Mouse (Mus musculus): ENCODE measurements around the gene Pik3r1.

The Pik3r1 gene

DNA sequence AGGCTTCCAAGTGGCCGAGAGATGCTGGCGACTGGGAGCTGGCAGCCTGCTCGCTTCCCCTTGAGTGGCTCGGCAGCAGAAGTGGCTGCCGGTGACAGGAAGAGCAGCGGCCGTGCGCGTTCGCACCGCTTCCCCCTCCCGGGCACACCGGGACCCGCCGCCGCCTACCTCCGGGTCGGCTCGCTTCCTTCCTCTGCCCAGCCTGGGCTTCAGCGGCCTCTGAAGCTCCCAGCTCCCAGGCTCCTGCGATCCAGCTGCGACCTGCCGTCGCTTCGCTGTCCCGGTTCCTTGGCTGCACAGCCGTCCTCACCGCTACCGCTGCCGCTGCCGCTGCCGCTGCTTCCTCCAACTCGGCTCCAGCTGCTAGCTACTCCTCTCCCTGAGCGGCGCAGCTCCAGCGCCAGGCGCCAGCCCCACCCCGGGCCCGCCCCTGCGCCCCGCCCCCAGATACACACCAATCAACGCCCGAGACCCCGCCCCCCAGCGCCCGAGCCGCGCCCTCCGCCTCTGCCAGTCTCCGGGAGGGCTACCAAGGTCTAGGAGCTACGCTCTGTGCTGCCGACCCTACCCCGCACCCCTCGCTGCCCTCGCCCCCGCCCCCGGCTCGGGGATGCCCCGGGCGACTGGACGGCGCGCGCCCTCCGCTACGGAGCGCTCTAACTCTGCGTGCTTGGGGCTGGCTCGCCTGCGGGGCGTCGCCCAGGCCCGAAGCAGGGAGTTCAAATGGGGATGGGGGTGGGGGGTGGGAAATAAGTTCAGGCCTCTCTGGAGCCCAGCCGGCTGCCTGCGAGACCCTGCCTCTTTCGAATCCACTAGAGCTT is at the start of gene Pik3r1:
Gene Pik3r1, minus strand, starts transcription at position 409 of the 821 bp plus-strand sequence.
- peak; percentile 98 for DNase-seq (ENCODE audit: low spot score)

DNA sequence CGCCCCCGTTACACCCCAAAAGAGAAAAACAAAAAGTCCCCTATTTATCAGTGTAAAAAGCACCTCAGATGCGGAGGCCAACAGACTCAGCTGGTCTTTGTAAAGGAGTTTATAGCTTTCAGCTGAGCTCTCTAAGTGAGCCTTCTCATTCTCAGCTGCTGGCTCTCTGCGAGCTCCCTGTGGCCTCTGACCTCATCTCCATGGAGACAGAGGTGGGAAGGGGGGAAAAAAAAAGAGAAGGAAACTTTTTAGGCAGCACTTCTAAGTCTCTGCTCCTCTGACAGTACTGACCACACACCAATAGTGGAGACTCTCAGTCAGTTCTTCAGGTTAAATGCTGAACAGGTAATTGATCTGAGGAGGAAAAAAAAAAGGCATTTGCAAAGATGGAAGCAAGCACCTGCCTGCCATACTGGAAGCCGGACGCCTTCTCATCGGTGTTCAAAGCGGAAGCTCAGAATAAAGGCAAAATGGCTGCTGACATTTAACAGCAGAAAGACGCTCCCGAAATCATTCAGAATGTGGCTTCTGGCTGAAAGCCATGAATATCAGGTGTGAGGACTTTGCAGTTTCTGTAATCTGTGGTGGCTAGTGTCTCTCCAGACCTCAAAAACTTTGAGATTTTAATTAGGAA is 45.4 kb upstream of the Pik3r1 start:
- DNase-seq (ENCODE audit: low spot score): no peak

DNA sequence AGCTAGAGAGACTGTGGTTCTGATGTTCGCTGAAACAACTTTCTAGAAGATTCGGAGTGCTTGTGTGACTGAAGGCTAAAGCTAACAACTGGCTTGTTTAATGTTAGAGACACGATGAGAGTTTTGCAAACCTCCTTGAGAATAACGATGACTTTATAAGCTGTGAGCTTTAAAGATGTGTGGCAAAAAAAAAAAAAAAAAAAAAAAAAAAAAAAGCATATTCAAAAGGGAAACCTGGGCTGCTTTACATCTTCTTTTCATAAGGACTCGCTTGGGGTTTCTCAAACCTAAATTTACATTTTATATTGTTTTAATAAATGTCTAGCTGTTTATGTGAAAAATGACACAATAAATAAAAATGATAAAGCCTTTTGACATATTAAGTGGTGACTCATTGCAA is 44.3 kb upstream of the Pik3r1 start:
- DNase-seq (ENCODE audit: low spot score): no peak

DNA sequence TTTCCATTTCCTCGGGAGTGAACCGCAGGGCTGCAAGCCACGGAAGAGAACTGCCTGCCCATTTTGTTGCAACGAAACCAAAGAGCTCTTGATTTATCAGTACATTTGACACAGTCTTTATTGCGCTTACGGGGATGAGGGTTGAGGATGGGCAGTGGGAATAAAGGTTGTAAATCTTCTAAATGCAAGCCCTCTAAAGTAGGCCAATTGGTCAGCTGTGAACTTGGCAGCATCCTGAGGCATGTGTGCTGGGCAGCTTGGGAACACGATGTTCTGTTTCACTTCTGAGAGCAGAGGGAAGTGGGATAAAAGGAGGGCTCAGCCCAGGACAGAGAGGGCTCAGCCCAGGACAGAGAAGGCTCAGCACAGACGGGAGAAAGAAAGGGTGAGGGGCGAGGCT is 43.9 kb upstream of the Pik3r1 start:
- peak; percentile 30 for DNase-seq (ENCODE audit: low spot score)

DNA sequence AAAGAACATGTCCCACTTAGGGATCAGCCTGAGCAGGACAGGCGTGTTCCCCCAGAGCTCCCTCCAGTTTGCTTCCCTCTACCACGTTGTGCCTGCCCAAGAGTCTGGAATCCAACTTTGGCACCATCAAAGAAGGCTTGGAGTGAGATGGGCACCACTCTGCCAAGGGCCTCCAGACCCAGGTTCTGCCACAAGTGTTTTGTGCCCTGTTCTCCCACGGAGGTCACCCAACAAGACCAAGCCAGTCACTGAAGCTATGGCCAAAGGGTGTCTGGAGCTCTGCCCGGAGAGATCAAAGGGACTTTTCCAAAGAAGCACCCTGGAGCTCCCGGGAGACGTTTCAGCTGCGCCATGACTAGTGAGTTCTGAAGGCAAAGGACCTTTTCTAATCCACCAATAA is 42.6 kb upstream of the Pik3r1 start:
- DNase-seq (ENCODE audit: low spot score): peak; percentile 24

DNA sequence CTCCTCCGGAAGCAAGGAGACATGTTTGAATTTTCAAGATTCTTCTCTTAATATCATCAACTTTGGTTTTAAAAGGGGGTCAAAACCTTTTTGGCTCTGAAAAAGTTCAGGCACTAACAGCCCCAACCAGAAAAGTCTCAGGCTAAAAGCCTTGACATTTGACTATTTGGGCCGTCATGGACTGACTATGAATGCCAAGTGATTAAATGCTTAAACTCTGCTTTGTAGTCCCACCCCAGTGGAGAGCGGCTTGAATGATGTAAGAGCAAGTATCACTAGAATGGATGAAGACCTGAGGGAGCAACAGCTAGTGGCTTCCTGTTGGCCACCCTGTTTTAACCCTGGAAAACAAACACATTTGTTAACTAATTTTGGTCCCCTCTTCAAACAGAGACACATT is 41.8 kb upstream of the Pik3r1 start:
- no peak for DNase-seq (ENCODE audit: low spot score)

DNA sequence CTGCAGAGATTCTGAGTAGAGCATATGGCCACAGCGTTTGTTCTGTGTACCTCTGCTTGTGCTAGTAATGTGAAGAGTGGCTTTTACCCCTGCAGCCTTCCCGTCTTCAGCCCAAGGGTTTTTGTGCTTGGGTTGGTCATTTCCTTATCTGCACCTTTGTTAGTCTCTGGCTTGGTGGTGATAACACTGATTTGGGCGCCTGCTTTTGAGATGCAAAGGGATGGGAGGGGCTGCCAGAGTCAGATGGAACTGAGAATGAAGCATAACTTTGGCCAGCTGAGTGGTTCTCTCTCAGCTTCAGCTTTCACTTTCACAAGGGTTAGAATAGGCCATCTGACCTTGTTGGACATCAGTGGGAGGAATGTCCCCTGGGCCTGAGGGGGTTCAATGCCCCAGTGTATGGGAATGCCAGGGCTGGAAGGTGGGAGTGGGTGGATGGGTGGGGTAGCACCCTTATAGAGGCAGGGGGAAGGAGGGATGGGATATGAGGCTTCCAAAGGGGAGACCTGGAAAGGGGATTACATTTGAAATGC is 37.6 kb upstream of the Pik3r1 start:
- DNase-seq (ENCODE audit: low spot score): no peak

DNA sequence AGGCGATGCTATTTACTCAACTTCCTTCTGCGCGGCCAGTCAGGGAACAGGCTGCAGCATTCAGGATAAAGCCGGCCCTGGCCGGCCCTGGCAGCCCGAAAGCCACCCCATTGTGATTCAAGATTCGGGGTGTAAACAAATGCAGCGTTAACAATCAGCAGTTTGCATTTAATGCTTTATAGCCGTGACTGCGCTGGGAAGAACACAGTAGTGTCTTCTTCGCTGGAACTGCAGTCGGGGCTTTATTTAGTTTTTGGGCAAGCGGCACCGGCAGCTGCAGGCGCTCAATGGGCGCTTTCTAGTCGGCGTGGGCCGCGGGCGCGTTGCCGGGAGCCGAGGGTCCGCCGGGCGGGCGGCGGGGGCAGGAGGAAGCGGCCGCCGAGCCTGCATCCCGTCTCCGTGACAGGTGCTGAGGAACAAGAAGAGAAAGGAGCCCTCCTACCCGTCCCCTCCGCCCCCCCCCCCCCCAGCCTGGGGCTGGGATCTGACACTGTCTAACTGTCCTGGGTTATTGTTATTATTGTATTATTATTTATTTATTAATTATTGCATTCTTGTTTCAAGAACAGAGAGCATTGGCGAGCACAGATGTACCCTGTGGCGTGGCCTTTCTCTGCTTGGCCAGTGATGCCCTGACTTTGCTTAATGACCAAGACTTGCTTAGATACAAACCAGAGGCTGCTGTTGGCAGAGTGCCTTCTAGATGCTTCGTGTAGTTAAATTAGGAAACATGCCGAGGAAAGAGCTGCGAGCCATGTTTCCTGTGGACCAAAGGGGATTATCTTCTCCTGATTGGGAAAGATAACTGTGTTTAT is 33.6 kb upstream of the Pik3r1 start:
- peak; percentile 58 for DNase-seq (ENCODE audit: low spot score)

DNA sequence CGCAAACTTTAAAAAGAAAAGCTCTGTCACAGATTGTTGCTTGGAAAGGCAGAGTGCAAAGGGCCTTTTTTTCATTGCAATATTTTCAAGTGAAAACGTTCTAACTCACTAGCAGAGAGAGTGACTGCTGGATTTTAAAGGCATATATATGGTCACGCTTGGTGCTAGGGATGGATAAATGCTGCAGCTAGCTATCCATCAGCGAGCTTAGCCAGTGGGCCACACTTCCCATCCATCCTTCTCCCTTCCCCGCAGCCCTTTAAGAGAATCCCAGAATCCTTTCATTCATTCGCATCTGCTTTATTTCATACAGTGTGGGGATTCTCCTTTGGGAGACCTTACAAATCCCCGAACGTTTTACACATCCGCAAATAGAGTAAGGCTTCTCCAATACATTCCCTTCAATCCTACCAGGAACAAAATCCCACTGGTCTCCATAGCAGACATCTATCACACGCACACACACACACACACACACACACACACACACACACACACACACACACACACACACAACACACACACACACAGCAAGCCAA is 32.9 kb upstream of the Pik3r1 start:
- DNase-seq (ENCODE audit: low spot score): no peak

DNA sequence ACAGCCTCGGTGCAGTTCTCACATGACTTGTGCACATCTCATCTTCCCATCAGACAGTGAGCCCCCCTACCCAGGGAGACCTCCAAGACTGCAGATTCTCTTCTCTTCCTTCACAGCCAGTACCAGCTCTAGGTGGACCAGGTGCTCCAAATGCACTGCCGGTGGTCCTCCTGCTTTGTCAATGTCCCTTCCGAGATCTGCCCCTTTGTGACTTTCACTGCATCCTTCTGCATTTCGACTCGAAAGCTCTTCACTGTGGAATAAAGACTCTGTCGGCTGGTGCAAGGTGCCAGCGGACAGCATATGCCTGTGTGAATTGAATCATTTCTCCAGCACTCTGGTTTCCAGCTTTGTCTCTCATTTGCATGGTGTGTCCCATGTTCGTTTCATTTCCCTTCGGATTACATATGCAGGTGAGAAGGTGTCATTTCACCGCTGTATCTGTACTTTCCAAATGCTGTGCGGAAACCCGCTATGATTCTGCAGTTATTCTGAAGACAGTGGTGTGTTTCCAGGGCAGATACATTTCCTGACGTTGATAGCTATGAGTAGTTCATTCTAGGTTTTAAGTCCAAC is 32.1 kb upstream of the Pik3r1 start:
- DNase-seq (ENCODE audit: low spot score): no peak

DNA sequence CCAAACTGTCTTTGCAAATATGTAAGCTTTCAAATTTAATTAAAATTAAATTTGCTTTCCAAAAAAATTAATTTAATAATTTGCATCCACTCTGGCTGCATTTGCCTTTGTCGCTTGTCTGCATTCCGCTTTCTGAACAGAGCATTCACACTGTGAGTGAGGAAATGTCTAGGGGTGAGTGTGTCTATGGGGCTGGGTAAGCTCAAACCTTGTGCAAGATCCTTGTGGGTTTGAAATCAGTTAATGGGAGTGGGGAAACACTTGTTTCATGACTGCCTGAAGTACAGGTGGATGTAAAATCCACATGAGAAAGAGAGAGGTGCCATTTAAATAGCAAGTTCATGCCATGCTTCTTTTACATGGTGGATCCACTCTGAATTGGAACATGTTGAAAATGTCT is 31.3 kb upstream of the Pik3r1 start:
- no peak for DNase-seq (ENCODE audit: low spot score)

DNA sequence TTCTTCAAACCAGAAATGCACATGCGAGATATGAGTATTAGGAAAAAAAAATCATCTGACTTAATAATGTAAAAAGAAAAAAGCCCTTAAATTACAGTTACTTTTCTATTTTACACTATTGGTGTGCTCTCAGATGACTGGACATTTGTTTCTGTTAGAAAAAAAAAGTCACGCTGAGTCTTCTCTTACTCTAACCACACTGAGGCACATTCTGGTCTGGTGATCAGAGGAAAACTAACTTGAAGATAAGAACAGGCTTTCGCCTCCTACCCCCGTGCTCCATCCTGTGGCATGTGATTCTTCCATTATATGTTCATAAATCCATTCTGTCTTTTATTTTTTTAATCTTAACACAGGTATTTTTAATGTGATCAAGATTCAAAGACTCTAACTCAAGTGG is 30.5 kb upstream of the Pik3r1 start:
- no peak for DNase-seq (ENCODE audit: low spot score)

DNA sequence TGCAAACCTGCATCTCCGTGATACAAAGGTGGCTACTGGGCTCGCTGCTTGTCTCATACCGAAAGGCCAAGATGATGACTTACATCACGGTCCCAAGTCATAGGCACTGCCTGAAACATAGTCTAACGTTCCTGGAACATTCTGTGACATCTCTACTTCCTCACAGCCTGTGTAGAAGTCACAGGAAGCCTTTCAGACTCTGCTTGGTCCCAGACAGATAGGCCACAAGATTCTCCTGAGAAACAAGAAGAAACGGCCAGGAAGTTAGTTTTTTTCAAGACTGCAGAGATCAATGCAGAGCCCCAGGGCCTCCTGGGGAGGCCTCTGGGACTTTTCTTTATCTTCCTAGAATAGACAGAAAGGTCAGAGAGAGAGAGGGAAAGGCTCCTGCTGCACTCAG is 29.0 kb upstream of the Pik3r1 start:
- no peak for DNase-seq (ENCODE audit: low spot score)

DNA sequence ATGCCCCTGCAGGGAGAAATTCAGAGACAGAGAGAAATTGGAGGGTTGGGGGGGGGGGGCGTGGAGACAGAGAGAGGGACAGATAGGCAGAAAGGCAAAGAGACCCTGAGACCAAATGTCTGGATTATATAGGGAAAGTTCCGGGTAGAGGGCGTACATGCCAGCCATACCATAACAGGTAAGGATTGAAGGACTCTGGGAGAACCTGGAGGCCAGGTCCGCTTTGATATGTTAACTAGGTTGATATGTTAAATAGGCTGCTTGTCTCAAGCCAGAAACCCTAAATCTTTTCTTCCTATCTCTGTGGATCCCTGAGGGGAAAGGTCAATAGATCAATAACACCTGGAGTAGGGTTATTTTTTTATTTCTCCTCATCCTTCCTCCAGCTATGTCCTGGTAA is 17.7 kb upstream of the Pik3r1 start:
- no peak for DNase-seq (ENCODE audit: low spot score)

DNA sequence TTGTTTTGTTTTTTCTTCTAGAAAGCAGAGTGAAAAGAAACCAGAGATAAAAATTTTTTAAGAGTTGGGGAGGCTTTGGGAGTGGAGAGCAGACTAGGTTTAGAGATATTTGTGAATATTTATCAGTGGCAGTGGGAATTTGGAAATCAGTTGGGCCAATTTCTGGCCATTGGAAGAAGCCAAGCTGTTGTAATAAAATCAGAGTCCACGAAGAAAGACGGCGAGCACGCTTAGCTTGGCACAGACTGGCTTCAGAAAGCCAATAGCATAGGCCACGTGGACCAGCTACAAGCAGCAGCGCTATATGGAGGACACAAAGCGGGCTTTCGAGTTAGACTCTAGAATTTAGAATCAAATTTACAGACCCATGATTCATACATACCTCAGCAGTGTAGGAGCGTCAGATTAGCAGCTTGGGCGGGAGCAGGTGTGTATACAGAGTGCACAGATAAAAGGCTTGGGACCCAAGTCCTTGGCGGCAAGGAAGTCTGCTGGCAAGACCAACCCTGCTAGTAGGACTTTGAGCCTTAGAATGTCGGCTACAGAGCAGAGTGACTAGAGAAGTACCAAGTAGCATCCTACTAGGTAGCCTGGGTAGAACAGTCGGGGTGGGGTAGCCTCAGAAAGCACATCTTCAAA is 16.8 kb upstream of the Pik3r1 start:
- DNase-seq (ENCODE audit: low spot score): no peak

DNA sequence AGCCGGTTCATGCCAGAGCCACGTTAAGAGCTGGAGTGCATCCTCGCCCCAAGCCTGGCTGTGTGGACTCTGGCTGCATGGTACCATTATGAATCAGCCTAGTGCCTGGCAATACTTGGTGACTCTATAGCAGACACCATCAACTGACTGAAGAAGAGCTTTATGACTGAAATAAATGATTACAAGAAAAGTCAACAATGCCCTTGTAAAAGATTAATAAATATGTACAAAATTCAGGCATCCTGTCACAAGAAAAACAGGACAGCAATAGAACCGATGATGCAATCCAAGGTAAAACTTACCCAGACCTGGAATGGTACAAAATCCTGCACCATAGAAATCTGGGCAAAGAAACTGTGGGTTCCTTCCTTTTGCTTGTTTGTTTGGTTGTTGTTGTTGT is 11.0 kb upstream of the Pik3r1 start:
- no peak for DNase-seq (ENCODE audit: low spot score)

DNA sequence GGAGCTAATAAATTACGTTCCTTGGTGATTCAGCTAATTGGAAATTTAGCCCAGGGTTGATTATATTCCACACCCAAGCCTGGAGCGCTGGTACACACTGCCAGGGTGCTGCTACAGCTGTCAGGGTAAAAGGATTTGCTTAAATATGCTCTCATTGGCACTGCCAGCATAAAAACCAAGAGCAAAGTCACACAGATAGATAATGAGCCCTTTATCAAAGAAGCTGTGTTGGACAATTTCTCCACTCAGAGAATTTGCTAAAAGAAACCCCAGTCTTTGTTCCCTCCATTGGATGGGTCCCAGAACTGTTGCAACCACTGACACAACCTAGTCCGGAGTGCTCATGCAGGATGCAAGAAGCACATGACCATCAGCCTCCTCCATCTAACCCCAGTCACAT is 9.8 kb upstream of the Pik3r1 start:
- DNase-seq (ENCODE audit: low spot score): no peak

DNA sequence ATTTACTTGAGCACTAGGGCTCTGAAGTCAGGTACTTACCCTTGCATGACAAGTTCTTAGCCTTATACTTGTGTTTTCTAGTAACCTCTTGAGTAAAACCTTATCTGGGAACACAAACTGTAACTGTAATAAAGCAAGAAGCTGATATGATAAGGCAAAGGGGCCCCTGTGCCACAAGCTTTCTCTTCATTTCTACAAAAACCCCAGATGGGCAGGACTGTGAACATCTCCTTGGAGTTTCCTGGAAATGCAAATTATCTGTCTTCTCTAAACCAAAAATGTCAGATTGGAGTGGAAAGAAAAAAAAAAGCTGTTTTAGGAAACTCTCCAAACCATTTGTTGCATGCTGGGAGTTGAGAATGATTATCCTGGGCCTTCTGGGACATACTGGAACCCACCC is 3.1 kb upstream of the Pik3r1 start:
- no peak for DNase-seq (ENCODE audit: low spot score)

DNA sequence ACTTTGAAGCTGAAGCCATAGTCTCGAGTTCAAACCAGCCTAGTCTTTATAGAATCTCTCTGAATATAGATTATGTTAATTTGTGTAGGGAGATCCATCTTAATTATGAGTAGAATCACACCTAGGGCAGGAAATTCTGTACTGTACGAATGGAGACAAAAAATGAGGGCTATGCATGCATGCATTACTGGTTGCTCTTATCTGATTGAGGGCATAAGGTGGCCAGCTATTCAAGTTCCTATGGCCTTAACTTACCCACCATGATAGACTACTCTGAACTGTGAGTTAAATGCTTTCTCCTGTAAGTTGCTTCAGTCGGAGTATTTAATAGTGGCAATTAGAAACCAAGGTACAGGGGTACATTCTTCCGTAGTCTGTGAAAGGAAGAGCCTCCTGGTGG is 1.9 kb upstream of the Pik3r1 start:
- no peak for DNase-seq (ENCODE audit: low spot score)

DNA sequence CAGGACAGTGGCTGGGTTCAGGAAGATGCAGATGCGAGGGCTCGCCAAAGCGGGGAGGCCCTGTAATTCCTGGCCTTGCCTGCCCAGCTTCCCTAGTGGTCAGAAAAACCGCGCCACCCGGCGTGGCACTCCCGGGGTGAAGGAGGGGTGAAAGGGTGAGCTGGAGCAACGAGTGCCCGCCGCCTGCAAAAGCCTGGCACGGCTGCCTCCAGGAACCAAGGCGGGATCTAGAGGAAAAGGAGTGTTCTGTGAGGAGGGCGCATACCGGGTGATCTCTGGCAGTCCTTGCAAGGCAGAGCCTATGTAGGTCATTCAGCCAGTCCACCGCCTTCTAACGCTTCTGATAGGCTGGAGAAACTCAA is 594 bp upstream of the Pik3r1 start:
- DNase-seq (ENCODE audit: low spot score): peak; percentile 80

DNA sequence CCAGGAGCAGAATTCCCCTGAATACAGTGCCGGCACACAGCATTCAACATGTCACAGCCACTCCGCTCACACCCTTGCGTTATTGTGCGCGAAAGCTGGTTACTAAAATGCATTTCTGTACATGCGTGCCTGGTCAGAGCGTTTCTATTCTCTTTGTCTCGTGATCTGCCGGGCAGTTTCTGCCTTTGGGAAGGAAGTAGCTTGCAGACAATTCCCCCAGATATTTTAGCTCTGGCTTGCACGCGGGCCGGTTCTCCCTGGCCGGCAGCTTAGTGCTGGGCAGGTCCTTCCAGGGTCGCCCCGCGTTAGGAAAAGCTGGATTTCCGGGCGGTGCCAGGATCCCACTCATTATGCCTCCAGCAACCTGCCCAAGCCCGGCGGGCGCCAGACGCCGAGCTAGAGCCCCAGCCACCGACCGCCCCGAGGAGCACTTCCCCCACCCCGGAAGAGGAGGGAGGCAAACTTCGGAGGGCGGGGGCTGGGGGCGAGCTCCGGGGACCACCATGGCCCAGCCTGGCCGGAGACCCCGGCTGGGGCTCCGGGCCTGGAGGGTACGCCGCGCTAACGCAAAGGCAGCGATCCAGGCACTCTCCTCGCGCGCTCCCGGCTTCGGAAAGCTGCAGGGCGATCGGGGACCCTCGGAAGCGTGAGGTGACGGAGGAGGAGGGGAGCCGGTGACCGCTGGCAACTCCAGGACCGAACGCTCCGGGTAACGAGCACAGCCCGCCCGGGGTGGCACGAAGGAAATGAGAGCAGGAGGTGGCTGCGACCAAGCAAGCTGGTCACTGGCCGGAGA is 806 bp downstream of the Pik3r1 start:
- DNase-seq (ENCODE audit: low spot score): peak; percentile 61
